In the genomic region with DNA sequence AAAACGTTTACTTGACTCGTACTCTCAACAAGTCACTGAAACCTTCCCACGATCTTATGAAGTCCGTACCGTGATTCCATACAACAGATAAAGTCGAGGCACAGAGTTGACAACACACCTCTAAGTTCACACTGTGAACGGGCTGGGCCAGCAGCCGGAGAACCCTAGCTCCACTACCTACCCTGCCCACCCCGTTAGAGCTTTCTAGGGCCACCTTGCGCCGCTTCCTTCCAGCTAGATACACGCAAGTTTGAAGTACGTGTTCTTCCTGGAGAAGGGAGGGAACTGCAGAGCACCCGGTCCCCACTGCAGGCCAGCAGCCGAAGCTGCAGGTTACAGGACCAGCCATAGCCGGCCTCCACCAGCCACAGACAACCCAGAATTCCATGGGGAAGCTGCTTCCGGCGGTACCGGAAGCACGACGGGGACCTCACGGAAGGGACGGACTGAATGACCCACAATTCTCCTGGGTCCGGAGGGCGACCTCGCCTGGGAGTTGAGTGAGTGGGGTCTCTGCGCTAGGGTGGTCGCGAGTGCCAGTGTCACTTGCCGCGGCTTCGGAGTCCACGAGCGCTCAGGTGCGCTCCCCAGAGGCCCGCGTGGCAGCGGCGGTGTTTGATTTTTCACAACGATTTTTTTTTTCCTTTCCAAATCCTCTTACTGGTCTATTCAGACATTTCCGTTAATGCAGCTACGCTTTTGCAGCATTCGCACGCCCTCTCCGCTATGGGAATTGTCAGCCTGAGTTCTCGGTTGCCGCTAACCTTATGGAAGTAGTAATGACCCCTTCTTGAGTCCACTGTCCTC, we compare ENCODE assay signal across 8 mouse cellular contexts. TPM values are rescaled to one million over a fixed set of nuclear protein-coding genes. Genes with fewer than 3 reads are reported as not detected.
DNase-seq lines count a peak whose midpoint lies in the region; ATAC-seq lines count a peak whose summit lies in the region.

TSS of gene Mtif2 (plus strand) at position 421 of the 807 bp plus-strand sequence.

- H3K4me1 ChIP-seq in megakaryocyte, embryonic 14.5 days = peaks cover 35% of the 10 kb centered on the region

- peaks cover 22% of the 10 kb centered on the region for H3K36me3 ChIP-seq in megakaryocyte, embryonic 14.5 days (replicated peaks; ENCODE audit: low read length)

- peak; percentile 75 for ATAC-seq in inflammation-experienced regulatory T-cells, adult 6 months

- peak within 1 kb of the TSS; percentile 92 for H3K4me3 ChIP-seq in megakaryocyte, embryonic 14.5 days (replicated peaks)

- no peaks in the 10 kb centered on the region for H3K9me3 ChIP-seq in megakaryocyte, embryonic 14.5 days

- H3K27me3 ChIP-seq in megakaryocyte, embryonic 14.5 days (replicated peaks) = no peaks in the 10 kb centered on the region

- DNase-seq in adrenal gland, adult (ENCODE audit: inconsistent age in 2 of 2, low spot score in 1 of 2) = peak; percentile 85 to 96
- peak; percentile 92 for DNase-seq in embryo, embryonic 11 days
- peak; percentile 78 for DNase-seq in gastrocnemius, postnatal 25 days
- peak; percentile 35 to 80 for DNase-seq in left cerebral cortex, adult 9 months (ENCODE audit: low spot score in 2 of 2)
- peak; percentile 77 to 84 for DNase-seq in right cerebral cortex, adult 2 months (ENCODE audit: low spot score in 2 of 2)
- peak; percentile 19 for DNase-seq in urinary bladder, postnatal 10 days (ENCODE audit: low spot score)

RNA-seq across cellular contexts. Expression of gene Mtif2, which starts in this region (rescaled TPM):
- 10 to 100 TPM; 24.8 to 29.7 TPM for total RNA-seq in gastrocnemius, postnatal 25 days (2021)
- 10 to 100 TPM; 54.9 to 68.0 (median 59.2) TPM for polyA plus RNA-seq in inflammation-experienced regulatory T-cells, adult 6 months (2017; shearing (Covaris generic))
- 2.6 TPM in 1 of 2 replicates, not detected in the other for polyA plus RNA-seq in megakaryocyte, embryonic 14.5 days (2012; ENCODE audit: insufficient read depth, low replicate concordance)

Comparison
In these comparisons a context has a peak if more than half of its experiments do, and no peak if none do; other contexts are left out.
1. Peak in every context shown above with its lines: DNase-seq, ATAC-seq and H3K4me3 ChIP-seq.
2. RNA of gene Mtif2 (polyA plus RNA-seq): 54.9 to 68.0 TPM in inflammation-experienced regulatory T-cells, adult 6 months; 2.6 TPM in megakaryocyte, embryonic 14.5 days; every median in the first group is over 10 times any median in the second.
3. DNase-seq: peak in every context shown above with its lines; median percentile 92 in embryo, embryonic 11 days; 90 in adrenal gland, adult; 80 in right cerebral cortex, adult 2 months; 78 in gastrocnemius, postnatal 25 days; 58 in left cerebral cortex, adult 9 months; 19 in urinary bladder, postnatal 10 days.